Comparison of ENCODE assay signal across 15 mouse cellular contexts in the genomic region with DNA sequence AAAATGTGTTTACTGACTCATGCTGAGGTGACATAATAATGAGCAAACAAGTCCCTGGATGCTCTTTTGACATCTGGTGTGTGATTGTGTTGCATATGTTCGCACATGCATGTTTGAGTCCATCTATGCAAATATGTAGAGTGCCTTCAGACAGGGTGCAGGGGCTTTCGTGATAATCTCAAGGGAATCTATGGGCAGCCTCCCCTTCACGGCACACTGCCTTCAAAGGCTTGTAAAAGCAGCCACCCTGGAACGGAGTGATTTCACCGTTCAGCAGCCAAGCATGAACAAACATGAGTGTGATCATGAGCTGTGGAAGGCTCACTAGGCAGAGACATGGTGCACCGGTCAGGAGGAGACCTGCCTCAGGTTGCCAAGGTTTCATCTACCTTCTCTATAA. TPM values are rescaled to one million over a fixed set of nuclear protein-coding genes. Genes with fewer than 3 reads are reported as not detected.
DNase-seq lines count a peak whose midpoint lies in the region; ATAC-seq and TF ChIP-seq lines count a peak whose summit lies in the region.
"Had no signal": no experiment of that assay in that cellular context is flagged by ENCODE, and none has a peak within 500 bp of the region (broad histone marks: within the 10 kb centered on the region; RNA-seq: fewer than 3 reads in every experiment).

No protein-coding gene starts in this region.

- peak; percentile 7 for DNase-seq in embryo, embryonic 10 days (ENCODE audit: low spot score)
- no peak for DNase-seq in embryo, embryonic 10.5 days (ENCODE audit: low spot score)
- DNase-seq in midbrain, postnatal 0 days (ENCODE audit: low spot score): peak; percentile 10
- peak; percentile 24 for DNase-seq in kidney, postnatal 10 days
- no peak for DNase-seq in cerebellum, adult 8-10 months
- no peak for DNase-seq in left cerebral cortex, adult 8-10 months (ENCODE audit: low spot score in 2 of 2)
- no peak for DNase-seq in adrenal gland, adult 2 months
- DNase-seq: cerebellum, adult 2 months; embryo, embryonic 11 days; lung, postnatal 4 days had no signal

- WGBS in midbrain, postnatal 0 days: 30% methylated on average over 6 of the region's 6 CpGs
- WGBS in midbrain, embryonic 13.5 days: 33% methylated on average over 6 of the region's 6 CpGs

- no peak overlapping the region for H3K4me3 ChIP-seq in midbrain, postnatal 0 days (ENCODE audit: low read depth, low read length)
- H3K4me3 ChIP-seq in midbrain, embryonic 13.5 days (replicated peaks): no peak overlapping the region
- H3K4me3 ChIP-seq: forebrain, embryonic 13.5 days; limb, embryonic 13.5 days; midbrain, embryonic 12.5 days had no signal

- H3K9me3 ChIP-seq in midbrain, postnatal 0 days (ENCODE audit: low read length): no peaks in the 10 kb centered on the region
- 0 out of 2 replicates have a peak, but pooled peaks cover 3% of the 10 kb centered on the region for H3K9me3 ChIP-seq in midbrain, embryonic 13.5 days
- H3K9me3 ChIP-seq: forebrain, embryonic 13.5 days; limb, embryonic 13.5 days; midbrain, embryonic 12.5 days had no signal

- H3K27ac ChIP-seq in midbrain, postnatal 0 days (ENCODE audit: low read depth, low read length): no peak overlapping the region
- H3K27ac ChIP-seq in midbrain, embryonic 13.5 days: no peak overlapping the region
- H3K27ac ChIP-seq: forebrain, embryonic 13.5 days; limb, embryonic 13.5 days; midbrain, embryonic 12.5 days had no signal

- H3K9ac ChIP-seq in midbrain, postnatal 0 days (replicated peaks; ENCODE audit: low read length, poor library complexity, severe bottlenecking): no peak overlapping the region
- no peak overlapping the region for H3K9ac ChIP-seq in midbrain, embryonic 13.5 days (replicated peaks)
- H3K9ac ChIP-seq: forebrain, embryonic 13.5 days; limb, embryonic 13.5 days; midbrain, embryonic 12.5 days had no signal

- no peak overlapping the region for H3K4me2 ChIP-seq in midbrain, postnatal 0 days (ENCODE audit: low read depth, low read length, poor library complexity, severe bottlenecking)
- H3K4me2 ChIP-seq in midbrain, embryonic 13.5 days (replicated peaks): no peak overlapping the region
- H3K4me2 ChIP-seq: forebrain, embryonic 13.5 days; limb, embryonic 13.5 days; midbrain, embryonic 12.5 days had no signal

- no peak for ATAC-seq in midbrain, postnatal 0 days (ENCODE audit: low FRiP score)
- ATAC-seq in midbrain, embryonic 13.5 days: no peak
- ATAC-seq: activated CD4-positive, CD25-positive, alpha-beta regulatory T cell, adult 4 months; forebrain, embryonic 13.5 days had no signal

- H3K36me3 ChIP-seq in midbrain, postnatal 0 days (ENCODE audit: insufficient read depth, low read length): no peaks in the 10 kb centered on the region
- no peaks in the 10 kb centered on the region for H3K36me3 ChIP-seq in midbrain, embryonic 13.5 days
- H3K36me3 ChIP-seq: limb, embryonic 13.5 days; midbrain, embryonic 12.5 days had no signal

- H3K27me3 ChIP-seq in midbrain, postnatal 0 days (ENCODE audit: insufficient read depth, low read length): no peaks in the 10 kb centered on the region
- peaks cover 3% of the 10 kb centered on the region; the same call in 1 of the 2 replicates for H3K27me3 ChIP-seq in midbrain, embryonic 13.5 days
- H3K27me3 ChIP-seq: limb, embryonic 13.5 days had no signal

- no peaks in the 10 kb centered on the region for H3K4me1 ChIP-seq in midbrain, postnatal 0 days (ENCODE audit: insufficient read depth, low read length)
- H3K4me1 ChIP-seq in midbrain, embryonic 13.5 days (replicated peaks): no peaks in the 10 kb centered on the region
- H3K4me1 ChIP-seq: forebrain, embryonic 13.5 days; limb, embryonic 13.5 days; midbrain, embryonic 12.5 days had no signal

- no peak for TF ChIP-seq CTCF in midbrain, postnatal 0 days (IDR thresholded peaks at IDR 0.05)

RNA-seq across cellular contexts. Expression of a gene that starts 57.1 kb away (rescaled TPM):
- total RNA-seq in midbrain, postnatal 0 days (2014; rRNA removed): 18.3 and 29.5 TPM in 2 replicates
- 33.8 and 35.2 TPM in 2 replicates for polyA plus RNA-seq in midbrain, postnatal 0 days (2015; fragmentation: Nextera tagmentation; extraction: Ambion mirVana)
- 51.1 and 56.0 TPM in 2 replicates for polyA plus RNA-seq in midbrain, embryonic 13.5 days (2015; fragmentation: Nextera tagmentation; extraction: Ambion mirVana)
- 10 to 100 TPM; 22.6 to 26.6 (median 22.9) TPM for total RNA-seq in left cerebral cortex, adult 8-10 months (2022)
- total RNA-seq in adrenal gland, adult 2 months (2021): 10 to 100 TPM; 10.1 to 14.0 TPM
- polyA plus RNA-seq in adrenal gland, adult 2 months (2012; rRNA removed): 2.1 TPM in 2 replicates

Comparison
In these comparisons a context has a peak if more than half of its experiments do, and no peak if none do; other contexts are left out.
1. DNase-seq: peak in embryo, embryonic 10 days (single experiment), midbrain, postnatal 0 days (single experiment) and kidney, postnatal 10 days (single experiment); none in embryo, embryonic 10.5 days (single experiment), cerebellum, adult 8-10 months (single experiment), left cerebral cortex, adult 8-10 months (0 of 2) and adrenal gland, adult 2 months (single experiment).